Mouse (Mus musculus) neural tube, embryonic 15.5 days (tissue): ENCODE data around the gene Rnd2. TPM values are rescaled to one million over a fixed set of nuclear protein-coding genes. Genes with fewer than 3 reads are reported as not detected.

Experiments
- ATAC-seq: fragments of 200-750 bp; cut with Nextera tagmentation; 2 replicates; pipeline ENCODE4 v1.8.0; 2017; ENCODE audit warnings: mild to moderate bottlenecking, moderate TSS enrichment, moderate library complexity; ENCODE audit not compliant: low FRiP score
- H3K27ac ChIP-seq: fragments of 300-500 bp; sonication (generic); replicated peaks from 2 replicates; pipeline ENCODE4 v1.5.1; 2015; ENCODE audit warnings: mild to moderate bottlenecking, inconsistent platforms
- H3K27me3 ChIP-seq: fragments of 300-500 bp; sonication (generic); replicated peaks from 2 replicates; pipeline ENCODE4 v1.6.1; 2015; ENCODE audit warnings: inconsistent platforms
- H3K36me3 ChIP-seq: fragments of 300-500 bp; sonication (generic); 2 replicates; pipeline ENCODE4 v1.6.1; 2015; ENCODE audit warnings: inconsistent platforms
- H3K4me1 ChIP-seq: fragments of 300-500 bp; sonication (generic); 2 replicates; pipeline ENCODE4 v1.6.1; 2015; ENCODE audit warnings: inconsistent platforms
- H3K4me2 ChIP-seq: fragments of 300-500 bp; sonication (generic); 2 replicates; pipeline ENCODE4 v1.6.1; 2015; ENCODE audit warnings: inconsistent platforms, mild to moderate bottlenecking, moderate library complexity
- H3K4me3 ChIP-seq: fragments of 300-500 bp; sonication (generic); replicated peaks from 2 replicates; pipeline ENCODE4 v1.5.1; 2015; ENCODE audit warnings: mild to moderate bottlenecking, inconsistent platforms
- H3K9ac ChIP-seq: fragments of 300-500 bp; sonication (generic); replicated peaks from 2 replicates; pipeline ENCODE4 v1.6.1; 2015; ENCODE audit warnings: mild to moderate bottlenecking, inconsistent platforms
- H3K9me3 ChIP-seq: fragments of 300-500 bp; sonication (generic); replicated peaks from 2 replicates; pipeline ENCODE4 v1.6.1; 2016; ENCODE audit warnings: inconsistent platforms
- WGBS: fragments of 180-500 bp; shearing (Covaris S2); methylation state at CpG from one replicate; pipeline ENCODE4 v1.1.7; 2015; ENCODE audit warnings: mixed read lengths; 5-methylcytosine and 5-hydroxymethylcytosine counted together
- microRNA-seq: library from miRNA; unstranded; fragments of <30 nt; microRNA quantifications from one replicate; pipeline ENCODE4, GENCODE M21; 2017
- polyA plus RNA-seq: library from polyadenylated mRNA; unstranded; fragments of >200 nt; fragmentation: Nextera tagmentation; extraction: Ambion mirVana; gene quantifications from 2 replicates; pipeline ENCODE4 v1.2.1, GENCODE M21; 2015

The Rnd2 gene
- polyA plus RNA-seq, 1 experiment from 2014 or later: 71.7 TPM

GRCm38 (mm10) chr11:101486126-101486525 lies 21.3 kb downstream of the Rnd2 start:
- Histone ChIP-seq H3K4me3 (no peak overlapping the region), H3K4me1 (no peaks in the 10 kb centered on the region), H3K9ac (no peak overlapping the region), H3K4me2 (no peak overlapping the region), H3K36me3 (no peaks in the 10 kb centered on the region), H3K27me3 (no peaks in the 10 kb centered on the region), H3K9me3 (no peaks in the 10 kb centered on the region), H3K27ac (no peak overlapping the region)
- WGBS: 64% methylated on average over 6 of the region's 6 CpGs
- ATAC-seq: no peak

GRCm38 (mm10) chr11:101506269-101506780 lies 41.5 kb downstream of the Rnd2 start:
- Histone ChIP-seq H3K4me2 (no peak overlapping the region), H3K27me3 (no peaks in the 10 kb centered on the region), H3K9ac (no peak overlapping the region), H3K9me3 (no peaks in the 10 kb centered on the region), H3K36me3 (no peaks in the 10 kb centered on the region), H3K4me1 (no peaks in the 10 kb centered on the region), H3K4me3 (no peak overlapping the region), H3K27ac (no peak overlapping the region)
- 72% methylated on average over 5 of the region's 5 CpGs for WGBS
- no peak for ATAC-seq

- Histone ChIP-seq H3K4me2 (no peak overlapping the region), H3K9me3 (no peaks in the 10 kb centered on the region), H3K36me3 (no peaks in the 10 kb centered on the region), H3K27me3 (no peaks in the 10 kb centered on the region), H3K4me1 (no peaks in the 10 kb centered on the region), H3K4me3 (no peak overlapping the region), H3K9ac (no peak overlapping the region), H3K27ac (no peak overlapping the region)
- no peak for ATAC-seq
- WGBS: 93% methylated on average over 7 of the region's 7 CpGs
Measured at GRCm38 (mm10) chr11:101507090-101507489, 42.3 kb downstream of the Rnd2 start.

- ATAC-seq: no peak
- H3K4me1 ChIP-seq: no peaks in the 10 kb centered on the region
- H3K27me3 ChIP-seq: no peaks in the 10 kb centered on the region
- H3K9ac ChIP-seq: no peak overlapping the region
- WGBS: 76% methylated on average over 5 of the region's 5 CpGs
- no peaks in the 10 kb centered on the region for H3K9me3 ChIP-seq
- no peaks in the 10 kb centered on the region for H3K36me3 ChIP-seq
- no peak overlapping the region for H3K4me3 ChIP-seq
- no peak overlapping the region for H3K4me2 ChIP-seq
- H3K27ac ChIP-seq: no peak overlapping the region
Measured at GRCm38 (mm10) chr11:101518937-101519336, 54.1 kb downstream of the Rnd2 start.

- Histone ChIP-seq H3K9me3 (no peaks in the 10 kb centered on the region), H3K27me3 (no peaks in the 10 kb centered on the region), H3K27ac (no peak overlapping the region), H3K4me3 (no peak overlapping the region), H3K36me3 (no peaks in the 10 kb centered on the region), H3K9ac (no peak overlapping the region), H3K4me2 (no peak overlapping the region), H3K4me1 (no peaks in the 10 kb centered on the region)
- ATAC-seq: no peak
- 91% methylated on average over 6 of the region's 6 CpGs for WGBS
Measured at GRCm38 (mm10) chr11:101519364-101519763, 54.6 kb downstream of the Rnd2 start.

Small RNA genes within 50 kb of the gene (microRNA-seq; reads per million reads assigned to microRNA genes)
- not detected for gene Mir6929

Other genes starting within 250 kb of the Rnd2 start
- 25.4 and 26.1 TPM in 2 replicates for gene Ezh1, start 238.5 kb upstream of the Rnd2 start, polyA plus RNA-seq
- 105 and 107 TPM in 2 replicates for gene Ramp2, start 219.0 kb upstream of the Rnd2 start, polyA plus RNA-seq
- gene Vps25, start 211.3 kb upstream of the Rnd2 start, polyA plus RNA-seq: 123 and 128 TPM in 2 replicates
- 5.1 and 7.0 TPM in 2 replicates for gene Wnk4, start 204.4 kb upstream of the Rnd2 start, polyA plus RNA-seq
- gene Cntd1, start 186.0 kb upstream of the Rnd2 start, polyA plus RNA-seq: 0.77 and 0.80 TPM in 2 replicates
- gene Coa3, start 185.9 kb upstream of the Rnd2 start, polyA plus RNA-seq: 213 and 237 TPM in 2 replicates
- 172 and 175 TPM in 2 replicates for gene Becn1, start 162.7 kb upstream of the Rnd2 start, polyA plus RNA-seq
- 108 and 123 TPM in 2 replicates for gene Psme3, start 148.8 kb upstream of the Rnd2 start, polyA plus RNA-seq
- 1.5 and 1.7 TPM in 2 replicates for gene Aoc2, start 139.9 kb upstream of the Rnd2 start, polyA plus RNA-seq
- gene Aoc3, start 134.4 kb upstream of the Rnd2 start, polyA plus RNA-seq: 0.20 and 0.38 TPM in 2 replicates
- not detected in 2 replicates for gene G6pc, start 97.4 kb upstream of the Rnd2 start, polyA plus RNA-seq
- 88.1 and 94.0 TPM in 2 replicates for gene Aarsd1, start 47.4 kb upstream of the Rnd2 start, polyA plus RNA-seq
- 7.7 and 10.6 TPM in 2 replicates for gene Gm27029, start 40.2 kb upstream of the Rnd2 start, polyA plus RNA-seq
- 28.7 and 29.0 TPM in 2 replicates for gene Rundc1, start 39.9 kb upstream of the Rnd2 start, polyA plus RNA-seq
- 4.3 and 4.5 TPM in 2 replicates for gene Ptges3l, start 39.7 kb upstream of the Rnd2 start, polyA plus RNA-seq
- 245 and 254 TPM in 2 replicates for gene Rpl27, start 22.7 kb upstream of the Rnd2 start, polyA plus RNA-seq
- 3.9 and 17.0 TPM in 2 replicates for gene Ifi35, start 16.6 kb upstream of the Rnd2 start, polyA plus RNA-seq
- 95.4 and 105 TPM in 2 replicates for gene Vat1, start 1.2 kb downstream of the Rnd2 start, polyA plus RNA-seq
- gene Brca1, start 87.0 kb downstream of the Rnd2 start, polyA plus RNA-seq: 1.4 and 4.1 TPM in 2 replicates
- gene Nbr1, start 87.2 kb downstream of the Rnd2 start, polyA plus RNA-seq: 78.7 and 80.3 TPM in 2 replicates
- gene Tmem106a, start 117.2 kb downstream of the Rnd2 start, polyA plus RNA-seq: 4.4 and 5.9 TPM in 2 replicates
- gene Gm11634, start 134.3 kb downstream of the Rnd2 start, polyA plus RNA-seq: not detected in 2 replicates
- 14.1 and 19.8 TPM in 2 replicates for gene Rdm1, start 162.2 kb downstream of the Rnd2 start, polyA plus RNA-seq
- gene Arl4d, start 200.5 kb downstream of the Rnd2 start, polyA plus RNA-seq: 8.1 and 9.1 TPM in 2 replicates